Mouse (Mus musculus) stomach, embryonic 16.5 days (tissue): ENCODE results near the gene Ehbp1. TPM values are rescaled to one million over a fixed set of nuclear protein-coding genes. Genes with fewer than 3 reads are reported as not detected.

Experiments
- ATAC-seq: fragments of 200-750 bp; cut with Nextera tagmentation; 2 replicates; pipeline ENCODE4 v1.8.0; 2017; ENCODE audit warnings: moderate number of reproducible peaks, moderate TSS enrichment; ENCODE audit not compliant: insufficient read depth, low FRiP score
- H3K27ac ChIP-seq: fragments of 300-500 bp; sonication (generic); 2 replicates; pipeline ENCODE4 v1.5.1; 2014; ENCODE audit warnings: low read length
- H3K27me3 ChIP-seq: fragments of 300-500 bp; sonication (generic); 2 replicates; pipeline ENCODE4 v1.6.1; 2014; ENCODE audit warnings: low read length, control low read depth, mixed read lengths; ENCODE audit not compliant: control insufficient read depth, insufficient read depth
- H3K36me3 ChIP-seq: fragments of 300-500 bp; sonication (generic); 2 replicates; pipeline ENCODE4 v1.6.1; 2014; ENCODE audit warnings: low read length; ENCODE audit not compliant: control insufficient read depth, insufficient read depth
- H3K4me1 ChIP-seq: fragments of 300-500 bp; sonication (generic); 2 replicates; pipeline ENCODE4 v1.6.1; 2014; ENCODE audit warnings: low read length, control low read depth, mixed read lengths; ENCODE audit not compliant: control insufficient read depth, insufficient read depth
- H3K4me2 ChIP-seq: fragments of 300-500 bp; sonication (generic); 2 replicates; pipeline ENCODE4 v1.6.1; 2014; ENCODE audit warnings: low read depth, low read length, mixed read lengths
- H3K4me3 ChIP-seq: fragments of 300-500 bp; sonication (generic); replicated peaks from 2 replicates; pipeline ENCODE4 v1.5.1; 2014; ENCODE audit warnings: mild to moderate bottlenecking, low read length
- H3K9ac ChIP-seq: fragments of 300-500 bp; sonication (generic); 2 replicates; pipeline ENCODE4 v1.6.1; 2014; ENCODE audit warnings: low read length
- H3K9me3 ChIP-seq: fragments of 300-500 bp; sonication (generic); replicated peaks from 2 replicates; pipeline ENCODE4 v1.6.1; 2016; ENCODE audit warnings: low read length, control low read depth; ENCODE audit not compliant: control insufficient read depth
- WGBS: fragments of 180-500 bp; shearing (Covaris S2); extraction: QIAGEN DNeasy Blood & Tissue Kit; methylation state at CpG from one replicate; pipeline ENCODE4 v1.1.7; 2014; 5-methylcytosine and 5-hydroxymethylcytosine counted together
- polyA plus RNA-seq: library from polyadenylated mRNA; unstranded; fragments of >200 nt; fragmentation: Nextera tagmentation; extraction: Ambion mirVana; gene quantifications from 2 replicates; pipeline ENCODE4 v1.2.1, GENCODE M21; 2015

Gene Ehbp1
- polyA plus RNA-seq, 1 experiment from 2014 or later: 12.7 TPM

GRCm38 (mm10) chr11:22216941-22217340 lies 125.2 kb downstream of the Ehbp1 start:
- Histone ChIP-seq H3K4me1 (no peaks in the 10 kb centered on the region), H3K27me3 (no peaks in the 10 kb centered on the region), H3K9ac (no peak overlapping the region), H3K27ac (no peak overlapping the region), H3K9me3 (no peaks in the 10 kb centered on the region), H3K4me2 (no peak overlapping the region), H3K36me3 (no peaks in the 10 kb centered on the region), H3K4me3 (no peak overlapping the region)
- 78% methylated on average over 7 of the region's 7 CpGs for whole genome bisulfite sequencing
- no peak for ATAC-seq

DNA sequence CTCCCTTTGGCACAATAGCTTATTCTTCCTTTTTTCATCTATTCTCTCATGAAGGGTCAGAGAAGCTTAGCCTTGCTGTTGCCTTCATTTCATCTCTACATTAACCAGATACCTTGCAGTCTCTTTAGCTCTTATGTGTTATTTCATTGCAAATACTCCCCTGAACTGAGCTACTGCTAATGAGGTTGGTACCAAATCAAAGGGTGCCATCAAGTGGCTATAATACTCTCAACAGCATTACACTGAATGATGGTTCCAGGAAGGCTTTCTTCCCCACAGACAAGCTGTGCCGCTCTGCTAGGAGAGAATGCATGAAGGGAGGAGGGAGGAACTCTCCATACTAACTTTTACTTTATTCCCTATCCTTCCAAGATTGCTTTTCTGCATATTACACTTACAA lies 135.5 kb downstream of the Ehbp1 start:
- WGBS: 43% methylated on average over 1 of the region's 1 CpGs

GRCm38 (mm10) chr11:22206191-22206590 lies 135.9 kb downstream of the Ehbp1 start:
- WGBS: 57% methylated on average over 2 of the region's 2 CpGs
- no peaks in the 10 kb centered on the region for H3K4me1 ChIP-seq
- no peaks in the 10 kb centered on the region for H3K27me3 ChIP-seq
- no peak overlapping the region for H3K4me3 ChIP-seq
- H3K9ac ChIP-seq: no peak overlapping the region
- no peaks in the 10 kb centered on the region for H3K9me3 ChIP-seq
- no peak overlapping the region for H3K4me2 ChIP-seq
- ATAC-seq: no peak
- no peak overlapping the region for H3K27ac ChIP-seq
- no peaks in the 10 kb centered on the region for H3K36me3 ChIP-seq

More for the DNA sequence above, 135.5 kb downstream of the Ehbp1 start:
- Histone ChIP-seq H3K27me3 (no peaks in the 10 kb centered on the region), H3K9ac (no peak overlapping the region), H3K4me3 (no peak overlapping the region), H3K27ac (no peak overlapping the region), H3K36me3 (no peaks in the 10 kb centered on the region), H3K4me2 (no peak overlapping the region), H3K4me1 (no peaks in the 10 kb centered on the region), H3K9me3 (no peaks in the 10 kb centered on the region)
- no peak for ATAC-seq

GRCm38 (mm10) chr11:22203413-22203812 lies 138.7 kb downstream of the Ehbp1 start:
- H3K27ac ChIP-seq: no peak overlapping the region
- no peak for ATAC-seq
- H3K36me3 ChIP-seq: no peaks in the 10 kb centered on the region
- WGBS: 84% methylated on average over 5 of the region's 5 CpGs
- H3K4me2 ChIP-seq: no peak overlapping the region
- H3K9me3 ChIP-seq: no peaks in the 10 kb centered on the region
- no peaks in the 10 kb centered on the region for H3K27me3 ChIP-seq
- 0 out of 2 replicates have a peak, but pooled peaks cover 5% of the 10 kb centered on the region for H3K4me1 ChIP-seq
- H3K4me3 ChIP-seq: no peak overlapping the region
- H3K9ac ChIP-seq: no peak overlapping the region

GRCm38 (mm10) chr11:22201125-22201524 lies 141.0 kb downstream of the Ehbp1 start:
- Histone ChIP-seq H3K27ac (no peak overlapping the region), H3K4me3 (no peak overlapping the region), H3K4me2 (no peak overlapping the region), H3K9me3 (no peaks in the 10 kb centered on the region), H3K36me3 (no peaks in the 10 kb centered on the region), H3K27me3 (no peaks in the 10 kb centered on the region), H3K4me1 (peaks cover 5% of the 10 kb centered on the region; the same call in 1 of the 2 replicates), H3K9ac (no peak overlapping the region)
- ATAC-seq: no peak
- 91% methylated on average over 8 of the region's 8 CpGs for WGBS

DNA sequence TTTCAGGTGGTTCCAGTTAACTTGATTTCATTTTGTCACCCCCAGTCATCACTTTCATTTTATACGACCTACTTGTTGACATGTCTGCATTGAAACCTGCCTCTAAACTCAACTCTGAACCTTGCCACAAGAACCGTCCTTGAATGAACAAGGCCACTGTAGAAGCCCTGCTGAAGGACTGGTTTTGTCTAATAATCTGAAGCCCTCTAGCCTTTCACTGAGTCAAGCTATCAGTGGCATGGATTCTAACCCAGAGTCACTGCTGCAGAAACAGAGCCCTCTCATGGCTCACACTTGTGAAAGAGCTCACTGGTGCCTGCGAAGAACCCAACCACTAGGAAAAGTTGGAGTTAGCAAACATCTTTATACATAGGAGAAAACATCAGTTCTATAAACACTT lies 142.2 kb downstream of the Ehbp1 start:
- Histone ChIP-seq H3K4me2 (no peak overlapping the region), H3K27ac (no peak overlapping the region), H3K9me3 (no peaks in the 10 kb centered on the region), H3K36me3 (no peaks in the 10 kb centered on the region), H3K9ac (no peak overlapping the region), H3K4me1 (peaks cover 5% of the 10 kb centered on the region; the same call in 1 of the 2 replicates), H3K4me3 (no peak overlapping the region), H3K27me3 (no peaks in the 10 kb centered on the region)
- WGBS: 63% methylated on average over 3 of the region's 3 CpGs
- no peak for ATAC-seq

- H3K9ac ChIP-seq: no peak overlapping the region
- ATAC-seq: no peak
- peaks cover 5% of the 10 kb centered on the region; the same call in 1 of the 2 replicates for H3K4me1 ChIP-seq
- no peaks in the 10 kb centered on the region for H3K36me3 ChIP-seq
- WGBS: 40% methylated on average over 6 of the region's 6 CpGs
- no peaks in the 10 kb centered on the region for H3K27me3 ChIP-seq
- no peak overlapping the region for H3K27ac ChIP-seq
- no peaks in the 10 kb centered on the region for H3K9me3 ChIP-seq
- no peak overlapping the region for H3K4me3 ChIP-seq
- no peak overlapping the region for H3K4me2 ChIP-seq
These were observed 143.7 kb downstream of the Ehbp1 start for GRCm38 (mm10) chr11:22198406-22198805.

DNA sequence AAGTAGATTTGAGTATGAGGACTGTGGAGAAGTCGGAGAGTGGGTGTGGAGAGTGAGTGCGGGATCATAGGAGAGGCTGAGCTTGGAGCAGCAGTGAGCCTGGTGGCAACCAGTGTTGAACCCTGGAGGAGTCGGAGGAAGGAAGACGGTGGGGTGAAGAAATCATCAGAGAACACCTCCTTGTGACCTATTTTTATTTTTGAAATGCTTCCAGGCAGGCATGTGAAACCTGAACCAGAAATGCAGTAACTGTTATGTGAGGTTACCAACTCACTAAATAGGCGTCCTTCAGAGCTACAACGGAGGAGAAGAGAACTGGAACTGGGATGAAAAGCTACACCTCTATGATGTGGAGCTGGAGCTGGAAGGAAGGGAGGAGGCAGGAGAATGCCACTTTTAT lies 144.2 kb downstream of the Ehbp1 start:
- no peaks in the 10 kb centered on the region for H3K36me3 ChIP-seq
- no peak for ATAC-seq
- no peaks in the 10 kb centered on the region for H3K9me3 ChIP-seq
- H3K27ac ChIP-seq: no peak overlapping the region
- H3K9ac ChIP-seq: no peak overlapping the region
- H3K4me2 ChIP-seq: no peak overlapping the region
- 71% methylated on average over 6 of the region's 6 CpGs for WGBS
- H3K4me1 ChIP-seq: peaks cover 5% of the 10 kb centered on the region; the same call in 1 of the 2 replicates
- no peak overlapping the region for H3K4me3 ChIP-seq
- H3K27me3 ChIP-seq: no peaks in the 10 kb centered on the region

DNA sequence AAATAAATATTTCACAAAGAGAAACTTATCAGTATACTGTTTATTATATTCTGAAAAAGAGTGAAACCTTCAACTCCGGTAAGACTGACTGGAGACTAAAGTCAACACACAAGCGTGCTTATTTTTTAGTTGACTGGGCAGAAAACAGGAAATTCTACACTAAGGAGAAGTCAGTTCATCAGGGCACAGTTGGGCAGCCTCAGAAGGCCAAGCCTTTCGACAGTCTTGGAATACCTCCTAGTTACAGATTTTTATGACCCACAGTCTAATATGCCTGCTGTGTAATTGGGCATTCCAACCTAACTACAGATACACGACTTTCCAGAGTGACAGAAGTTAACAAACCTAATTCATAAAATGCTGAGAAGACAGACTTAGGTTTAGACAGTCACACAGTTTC lies 145.3 kb downstream of the Ehbp1 start:
- H3K9ac ChIP-seq: no peak overlapping the region
- ATAC-seq: no peak
- WGBS: 66% methylated on average over 4 of the region's 4 CpGs

DNA sequence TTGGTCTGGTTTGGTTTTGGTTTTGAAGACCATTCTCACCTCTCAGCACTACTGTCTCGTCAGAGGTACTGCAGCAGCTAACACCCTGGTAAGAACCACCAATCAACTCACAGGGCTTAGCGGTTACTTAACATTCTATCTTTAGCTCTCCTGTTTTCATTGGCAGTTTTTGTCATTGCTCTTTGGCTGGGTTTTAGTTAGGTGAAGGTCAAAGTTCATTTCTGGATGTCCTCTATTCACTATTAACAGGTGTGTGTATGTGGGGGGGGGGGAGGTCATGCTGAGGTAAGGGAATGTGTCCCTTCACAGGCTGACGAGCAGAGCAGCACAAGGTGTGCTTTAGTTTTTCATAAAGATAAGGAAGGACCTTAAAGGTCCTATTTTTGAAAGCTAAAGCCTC lies 147.5 kb downstream of the Ehbp1 start:
- no peak for ATAC-seq
- Histone ChIP-seq H3K4me2 (no peak overlapping the region), H3K36me3 (no peaks in the 10 kb centered on the region), H3K9me3 (no peaks in the 10 kb centered on the region), H3K4me1 (peaks cover 1% of the 10 kb centered on the region; the same call in 1 of the 2 replicates), H3K27me3 (no peaks in the 10 kb centered on the region), H3K27ac (no peak overlapping the region), H3K9ac (no peak overlapping the region), H3K4me3 (no peak overlapping the region)
- 62% methylated on average over 3 of the region's 3 CpGs for WGBS

More for the DNA sequence above, 145.3 kb downstream of the Ehbp1 start:
- H3K4me1 ChIP-seq: peaks cover 5% of the 10 kb centered on the region; the same call in 1 of the 2 replicates
- no peaks in the 10 kb centered on the region for H3K36me3 ChIP-seq
- no peak overlapping the region for H3K4me3 ChIP-seq
- H3K9me3 ChIP-seq: no peaks in the 10 kb centered on the region
- H3K27ac ChIP-seq: no peak overlapping the region
- H3K4me2 ChIP-seq: no peak overlapping the region
- no peaks in the 10 kb centered on the region for H3K27me3 ChIP-seq
